Mouse (Mus musculus) lung, postnatal 14 days (tissue): ENCODE results near the gene Cfap97d1.

Experiments
- DNase-seq: peaks from one replicate; pipeline ENCODE4 v3.0.0; 2021

Gene Cfap97d1

DNA sequence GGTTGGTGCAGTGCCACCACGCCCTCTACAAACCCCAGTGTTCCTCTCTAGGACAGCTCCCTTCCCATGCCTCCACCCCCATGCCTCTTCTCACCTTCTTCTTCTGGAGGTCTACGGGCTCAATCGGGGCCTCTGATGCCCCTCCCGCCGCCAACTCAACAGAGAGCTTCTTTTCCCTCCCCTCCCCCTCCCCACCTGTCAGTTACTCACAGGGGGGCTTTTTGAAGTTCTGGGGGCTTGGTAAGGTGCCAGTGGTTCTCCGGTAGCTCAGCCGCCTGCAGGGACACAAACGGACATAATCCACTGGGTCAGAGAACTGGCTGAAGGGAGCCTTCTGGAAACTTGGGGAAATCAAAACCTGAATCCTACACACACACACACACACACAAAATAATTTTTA lies 27.4 kb downstream of the Cfap97d1 start:
- DNase-seq, result no peak

DNA sequence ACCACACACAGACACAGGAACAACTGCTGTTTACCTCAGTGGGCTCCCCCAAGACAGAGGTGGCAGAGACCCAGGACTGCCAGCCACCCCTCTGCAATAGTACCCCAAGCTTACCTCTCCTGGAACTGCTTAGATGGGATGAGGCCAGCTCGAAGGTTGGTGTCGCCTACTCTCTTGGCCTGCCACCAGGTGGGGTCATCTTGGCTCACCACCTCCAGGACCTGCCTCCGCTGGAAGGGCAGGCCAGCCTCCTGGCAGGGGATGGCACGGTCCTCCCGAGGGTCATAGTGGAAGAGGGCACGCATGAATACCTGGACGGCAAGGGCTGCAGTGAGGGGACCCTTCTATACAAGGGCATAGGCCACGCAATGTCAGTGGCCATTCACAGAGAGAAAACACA lies 29.1 kb downstream of the Cfap97d1 start:
- no peak for DNase-seq

DNA sequence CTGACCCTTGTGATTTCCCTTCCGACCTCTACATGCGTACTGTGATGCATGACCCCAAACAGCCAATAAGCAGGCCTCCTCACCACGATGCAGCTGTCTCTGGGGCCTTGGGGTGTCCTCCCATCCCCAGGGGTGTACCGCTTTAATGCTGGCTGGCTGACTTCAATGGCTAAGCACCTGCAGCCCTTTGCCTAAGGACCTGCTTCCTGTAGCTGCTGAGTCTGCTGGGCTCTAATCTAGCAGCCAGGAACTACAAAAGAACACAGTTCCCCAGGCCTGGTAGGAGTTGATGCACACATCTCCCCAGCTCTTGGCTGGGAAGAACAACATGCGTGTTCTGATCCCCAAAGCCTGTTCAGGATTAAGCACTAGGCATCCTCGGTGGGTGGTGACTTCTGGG lies 31.4 kb downstream of the Cfap97d1 start:
- no peak for DNase-seq

DNA sequence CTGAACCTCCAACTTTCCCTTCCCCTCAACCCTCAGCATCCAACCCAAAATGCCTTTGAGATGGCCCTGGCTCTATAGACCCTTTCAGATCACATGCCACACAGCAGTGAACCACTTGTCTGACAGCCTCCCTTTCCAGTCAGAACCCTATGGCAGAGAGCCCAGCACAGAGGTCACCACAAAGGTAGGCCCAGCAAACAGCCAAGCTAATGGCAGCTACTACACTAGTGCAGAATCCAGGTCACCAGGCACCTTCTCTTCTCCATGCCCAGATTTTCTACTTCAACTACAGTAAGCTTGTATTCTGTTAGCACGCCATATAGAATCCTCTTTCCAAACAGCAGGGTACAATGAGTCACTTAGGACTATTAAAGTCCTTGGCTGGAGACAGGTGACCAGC lies 32.1 kb downstream of the Cfap97d1 start:
- DNase-seq, result no peak

DNA sequence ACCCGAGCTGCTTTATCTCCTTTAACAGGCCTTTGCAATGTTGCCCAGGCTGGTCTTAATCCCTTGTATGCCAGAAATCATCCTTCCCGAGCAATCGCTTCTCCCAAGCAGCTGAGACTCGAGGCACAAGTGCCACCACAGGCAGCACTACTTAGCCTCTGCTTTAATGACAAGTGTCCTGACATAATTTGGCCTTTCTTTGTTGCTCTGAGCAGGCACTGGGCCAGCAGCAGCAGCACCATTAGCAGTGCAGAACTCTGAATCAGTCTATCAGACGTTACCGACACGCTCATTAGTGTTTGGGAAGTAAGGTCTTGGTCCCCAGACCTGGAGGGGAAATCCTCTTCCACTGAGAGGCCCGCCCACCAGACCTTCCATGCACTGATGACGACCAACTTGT lies 35.7 kb downstream of the Cfap97d1 start:
- DNase-seq, result no peak

GRCm38 (mm10) chr11:102021196-102021595 lies 37.1 kb downstream of the Cfap97d1 start:
- no peak for DNase-seq

GRCm38 (mm10) chr11:102023406-102023805 lies 39.3 kb downstream of the Cfap97d1 start:
- DNase-seq, result no peak

- no peak for DNase-seq
Measured at GRCm38 (mm10) chr11:102024084-102024758, 40.1 kb downstream of the Cfap97d1 start.

GRCm38 (mm10) chr11:102024875-102025274 lies 40.8 kb downstream of the Cfap97d1 start:
- DNase-seq, result no peak

- no peak for DNase-seq
Measured at GRCm38 (mm10) chr11:102025354-102025753, 41.3 kb downstream of the Cfap97d1 start.

DNA sequence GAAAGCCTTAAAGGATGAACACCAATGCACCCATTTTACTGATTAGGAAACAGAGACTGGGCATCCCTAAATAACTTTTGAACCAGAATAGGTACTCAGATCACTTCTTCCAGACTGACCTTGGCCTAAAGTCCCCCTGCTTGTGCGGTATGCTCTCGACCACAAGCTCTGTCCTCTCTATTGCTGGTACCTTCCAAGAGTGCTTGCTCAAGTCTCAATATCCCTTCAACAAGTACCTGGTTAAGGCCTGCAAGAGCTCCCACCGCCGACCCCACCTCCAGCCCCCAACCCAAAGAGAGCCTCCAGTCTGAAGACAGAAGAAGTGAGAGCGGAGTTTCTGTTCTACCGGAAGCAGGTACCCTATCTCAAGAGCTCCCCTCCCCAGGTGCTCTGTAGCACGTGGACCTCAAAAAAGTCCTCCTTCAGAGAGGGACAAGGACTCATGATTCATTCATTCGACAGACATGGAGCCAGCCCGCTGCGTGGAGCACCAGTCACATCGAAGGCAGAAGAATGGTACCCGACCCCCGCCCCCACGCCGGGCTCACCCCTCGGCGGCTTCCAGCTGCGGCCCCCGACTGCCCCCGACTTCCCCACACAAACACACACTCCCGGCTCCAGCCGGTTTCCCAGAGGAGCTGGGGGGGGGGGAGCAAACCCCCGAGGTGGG lies 42.0 kb downstream of the Cfap97d1 start:
- DNase-seq, result no peak

GRCm38 (mm10) chr11:102026694-102027360 lies 42.7 kb downstream of the Cfap97d1 start:
- peak; percentile 69 for DNase-seq

DNA sequence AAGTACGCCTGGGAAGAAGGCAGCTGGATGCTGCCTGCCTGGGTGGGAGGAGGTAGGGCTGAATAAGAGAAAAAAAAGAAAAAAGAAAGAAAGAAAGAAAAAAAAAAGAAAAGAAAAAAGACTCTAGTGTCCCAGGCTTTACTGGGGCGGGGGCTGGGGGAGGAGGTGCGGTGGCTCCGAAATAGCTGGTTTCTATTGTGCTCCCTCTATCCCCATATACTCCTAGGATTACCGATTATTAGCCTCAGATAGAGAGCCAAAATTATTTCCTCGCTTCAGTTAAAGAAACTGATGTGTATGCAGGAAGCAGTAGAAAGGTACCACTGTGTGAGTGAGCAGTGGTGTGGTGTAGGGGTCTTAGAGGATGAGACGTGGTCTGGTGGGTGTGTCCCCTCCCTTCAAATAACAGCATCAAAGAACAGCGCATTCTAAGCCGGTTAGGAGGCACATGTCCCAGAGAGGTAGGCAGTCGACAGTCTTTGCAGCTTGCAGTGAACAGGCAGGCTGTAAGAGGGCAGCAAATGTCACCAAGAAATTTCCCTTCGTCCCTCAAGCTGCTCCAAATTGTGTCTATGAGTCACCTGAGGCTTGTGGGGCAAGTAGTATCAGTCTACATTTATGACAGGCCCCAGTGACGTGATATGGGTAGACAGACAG lies 43.4 kb downstream of the Cfap97d1 start:
- no peak for DNase-seq

DNA sequence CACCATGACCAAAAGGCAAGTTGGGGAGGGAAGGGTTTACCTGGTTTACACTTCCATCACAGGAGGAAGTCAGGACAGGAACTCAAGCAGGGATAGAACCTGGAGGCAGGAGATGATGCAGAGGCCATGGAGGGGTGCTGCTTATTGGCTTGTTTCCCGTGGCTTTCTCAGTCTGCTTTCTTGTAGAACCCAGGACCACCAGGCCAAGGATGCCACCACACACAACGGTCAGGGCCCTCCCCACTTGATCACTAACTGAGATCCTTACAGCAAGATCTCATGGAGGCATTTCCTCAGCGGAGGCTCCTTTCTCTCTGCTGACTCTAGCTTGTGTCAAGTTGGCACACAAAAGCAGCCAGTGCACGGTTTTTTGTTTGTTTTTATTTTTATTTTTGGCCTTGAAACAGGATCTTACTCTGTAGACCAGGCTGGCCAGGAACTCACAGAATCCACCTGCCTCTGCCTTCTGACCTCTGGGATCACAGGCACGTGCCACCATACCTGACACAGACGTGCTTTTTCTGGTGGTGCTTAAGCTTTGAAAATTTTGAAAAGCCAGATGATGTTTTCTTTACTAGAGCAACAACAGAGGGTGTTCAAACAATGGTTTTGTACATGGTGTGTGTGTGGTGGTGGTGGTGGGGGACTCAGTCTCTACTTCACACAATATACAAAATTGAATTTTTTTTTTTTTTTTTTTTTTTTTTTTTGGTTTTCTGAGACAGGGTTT lies 44.2 kb downstream of the Cfap97d1 start, which contains the start of gene Mpp3:
TSS of gene Mpp3 (minus strand) at position 375 of the 730 bp plus-strand sequence.
- no peak for DNase-seq

- no peak for DNase-seq
Measured at GRCm38 (mm10) chr11:102029304-102029703, 45.2 kb downstream of the Cfap97d1 start.

- no peak for DNase-seq
Measured at GRCm38 (mm10) chr11:102029966-102030365, 45.9 kb downstream of the Cfap97d1 start.

- DNase-seq, result no peak
Measured at GRCm38 (mm10) chr11:102031149-102031548, 47.1 kb downstream of the Cfap97d1 start.

DNA sequence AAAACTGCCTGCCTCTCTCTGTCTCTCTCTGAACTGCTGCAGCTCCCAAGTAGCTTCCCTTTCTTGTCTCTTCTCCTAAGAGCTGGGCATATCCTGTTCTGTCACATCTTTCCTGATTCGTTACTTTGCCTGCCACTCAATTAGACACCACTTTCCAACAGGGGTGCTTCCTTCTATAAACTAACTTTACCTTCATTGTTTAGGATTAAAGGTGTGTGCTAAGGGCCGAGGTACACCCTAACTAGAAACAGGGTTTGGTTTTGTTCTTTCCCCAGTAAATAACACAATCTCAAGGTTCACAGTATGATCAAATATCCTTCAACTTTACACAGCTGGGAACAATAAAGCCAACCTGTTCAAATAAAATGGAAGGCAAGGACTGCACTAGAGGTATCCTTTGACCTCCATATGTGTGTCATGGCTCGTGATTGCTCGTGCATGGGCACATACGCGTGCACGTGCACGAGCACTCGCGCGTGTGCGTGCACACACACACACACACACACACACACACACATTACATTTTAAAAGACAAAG lies 49.0 kb downstream of the Cfap97d1 start:
- DNase-seq, result no peak

DNA sequence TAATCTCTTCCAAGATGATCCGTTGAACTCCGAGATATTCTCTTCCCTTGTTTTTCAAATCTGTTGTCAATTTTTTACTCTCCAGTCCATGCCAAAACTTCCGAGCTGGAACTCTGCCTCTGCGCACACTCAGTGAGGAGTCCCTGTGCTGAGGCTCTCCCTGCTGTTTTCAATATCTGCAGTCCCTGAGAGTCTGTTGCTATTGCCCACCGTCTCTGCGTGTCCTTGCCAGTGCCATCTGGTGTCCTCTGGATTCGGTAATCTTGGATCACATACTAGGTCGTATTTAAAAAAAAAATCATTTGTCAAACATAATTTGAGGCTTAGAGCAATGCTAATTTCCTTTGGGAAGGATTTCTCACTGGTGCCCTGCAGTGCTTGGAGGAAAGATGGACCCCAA lies 50.8 kb downstream of the Cfap97d1 start:
- DNase-seq, result no peak

- no peak for DNase-seq
Measured at GRCm38 (mm10) chr11:102035456-102035960, 51.4 kb downstream of the Cfap97d1 start.

DNA sequence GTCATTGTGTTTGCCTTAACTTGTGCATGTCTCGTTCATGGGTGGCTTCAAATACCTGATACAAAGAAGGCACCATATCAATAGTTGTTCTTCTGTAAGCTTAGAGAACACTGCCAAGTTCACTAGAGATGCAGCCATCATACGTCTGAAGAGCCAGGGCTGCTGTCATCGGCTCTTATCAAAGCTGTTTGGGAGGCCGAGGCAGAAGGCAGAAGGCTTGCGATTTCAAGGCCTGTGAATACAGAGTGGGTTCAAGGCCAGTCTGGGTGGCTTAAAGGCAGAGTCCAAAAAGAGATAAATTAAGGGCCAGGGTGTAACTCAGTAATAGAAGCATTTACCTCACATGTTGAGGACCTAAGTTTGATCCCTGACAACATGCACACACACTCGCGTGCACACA lies 52.3 kb downstream of the Cfap97d1 start:
- DNase-seq, result no peak

- DNase-seq, result no peak
Measured at GRCm38 (mm10) chr11:102037789-102038188, 53.7 kb downstream of the Cfap97d1 start.
